Mouse (Mus musculus): ENCODE data around the gene Fbxw22.
"Not testable (repeated sequence)": the region's sequence is repeated elsewhere in the genome, so short reads cannot be mapped to it uniquely, and the experiment has no call there.

Fbxw22 gene

DNA sequence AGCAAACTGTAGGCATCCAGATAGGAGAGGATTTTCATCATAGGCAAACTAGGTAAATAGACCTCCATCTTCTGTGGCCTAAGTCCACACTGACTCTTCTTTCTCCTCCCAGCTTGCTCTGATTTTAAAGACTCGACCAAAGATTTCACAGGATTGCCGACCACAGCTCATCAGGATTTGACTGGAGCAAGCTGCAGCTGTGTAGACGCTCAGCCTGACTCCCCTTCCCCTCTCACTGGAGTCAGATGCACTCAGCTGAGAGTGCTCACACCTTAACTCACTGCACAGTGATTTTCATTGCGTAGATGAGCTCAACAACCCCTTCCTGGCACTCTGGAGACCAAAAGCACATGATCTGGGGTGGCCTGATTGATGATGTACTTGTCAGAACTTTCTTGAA, at the start of gene Fbxw22:
Fbxw22 (minus strand) TSS at position 101 of the 400 bp plus-strand sequence.
- H3K36me3 ChIP-seq (ENCODE audit: insufficient read depth, low read length); H3K4me3 ChIP-seq (replicated peaks; ENCODE audit: low read length); H3K4me1 ChIP-seq (replicated peaks; ENCODE audit: low read depth, low read length); H3K27me3 ChIP-seq (ENCODE audit: insufficient read depth, low read length); H3K9me3 ChIP-seq (ENCODE audit: low read length): not testable (repeated sequence)

DNA sequence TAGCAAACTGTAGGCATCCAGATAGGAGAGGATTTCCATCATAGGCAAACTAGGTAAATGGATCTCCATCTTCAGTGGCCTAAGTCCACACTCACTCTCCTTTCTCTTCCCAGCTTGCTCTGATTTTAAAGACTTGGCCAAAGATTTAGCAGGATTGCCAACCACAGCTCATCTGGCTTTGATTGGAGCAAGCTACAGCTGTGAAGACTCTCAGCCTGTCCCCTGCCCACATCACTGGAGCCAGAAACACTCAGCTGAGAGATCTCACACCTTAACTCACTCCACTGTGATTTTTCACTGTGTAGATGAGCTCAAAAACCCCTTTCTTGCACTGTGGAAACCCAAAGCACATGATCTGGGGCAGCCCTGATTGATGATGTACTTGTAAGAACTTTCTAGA, 44.9 kb upstream of the Fbxw22 start, which contains the start of gene Fbxw16:
Fbxw16 (minus strand) TSS at position 101 of the 400 bp plus-strand sequence.
- Histone ChIP-seq H3K4me1 (replicated peaks; ENCODE audit: low read depth, low read length) (no peaks in the 10 kb centered on the region), H3K9me3 (ENCODE audit: low read length) (peaks cover 6% of the 10 kb centered on the region), H3K27me3 (ENCODE audit: insufficient read depth, low read length) (no peaks in the 10 kb centered on the region), H3K4me3 (replicated peaks; ENCODE audit: low read length) (no peak within 1 kb of the TSS), H3K36me3 (ENCODE audit: insufficient read depth, low read length) (no peaks in the 10 kb centered on the region)
- TF ChIP-seq POU5F1 (IDR thresholded peaks at IDR 0.05; ENCODE audit: borderline replicate concordance, low read length): no peak
- TF ChIP-seq CTCF (conservative IDR thresholded peaks at IDR 0.05; ENCODE audit: low read length): no peak
- no peak for TF ChIP-seq NANOG (IDR thresholded peaks at IDR 0.05; ENCODE audit: borderline replicate concordance, low read length)

DNA sequence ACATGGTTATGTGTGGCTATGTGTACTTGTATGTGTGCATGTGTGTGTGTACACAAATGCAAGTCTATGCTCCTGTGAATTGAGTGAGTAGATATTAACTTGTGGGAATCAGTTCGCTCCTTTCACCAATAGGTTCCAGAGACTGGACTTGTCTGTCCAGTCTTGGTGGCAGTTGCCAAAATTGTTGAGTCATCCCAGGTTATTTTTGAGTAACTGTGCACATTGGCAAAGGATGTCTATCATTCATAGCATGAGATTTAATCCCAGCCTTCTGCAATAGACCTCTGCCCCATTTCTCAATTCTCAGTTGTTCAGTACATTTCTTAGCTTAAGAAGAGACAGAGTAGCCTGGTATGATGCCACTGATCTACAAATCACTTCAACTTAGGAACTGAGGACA, 28.9 kb upstream of the Fbxw22 start:
- TF ChIP-seq CTCF (conservative IDR thresholded peaks at IDR 0.05; ENCODE audit: low read length) (no peak), POU5F1 (IDR thresholded peaks at IDR 0.05; ENCODE audit: borderline replicate concordance, low read length) (no peak), NANOG (IDR thresholded peaks at IDR 0.05; ENCODE audit: borderline replicate concordance, low read length) (no peak)
- Histone ChIP-seq H3K36me3 (ENCODE audit: insufficient read depth, low read length) (no peaks in the 10 kb centered on the region), H3K4me3 (replicated peaks; ENCODE audit: low read length) (no peak overlapping the region), H3K27me3 (ENCODE audit: insufficient read depth, low read length) (no peaks in the 10 kb centered on the region), H3K4me1 (replicated peaks; ENCODE audit: low read depth, low read length) (no peaks in the 10 kb centered on the region), H3K9me3 (ENCODE audit: low read length) (peaks cover 6% of the 10 kb centered on the region)

DNA sequence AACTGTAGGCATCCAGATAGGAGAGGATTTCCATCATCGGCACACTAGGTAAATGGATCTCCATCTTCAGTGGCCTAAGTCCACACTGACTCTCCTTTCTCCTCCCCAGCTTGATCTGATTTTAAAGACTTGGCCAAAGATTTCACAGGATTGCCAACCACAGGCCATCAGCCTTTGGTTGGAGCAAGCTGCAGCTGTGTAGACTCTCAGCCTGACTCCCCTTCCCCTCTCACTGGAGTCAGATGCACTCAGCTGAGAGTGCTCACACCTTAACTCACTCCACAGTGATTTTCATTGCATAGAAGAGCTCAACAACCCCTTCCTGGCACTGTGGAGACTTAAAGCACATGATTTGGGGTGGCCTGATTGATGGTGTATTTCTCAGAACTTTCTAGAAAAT, 64.5 kb downstream of the Fbxw22 start, which contains the start of gene Fbxw28:
Fbxw28 (minus strand) TSS at position 101 of the 400 bp plus-strand sequence.
- not testable (repeated sequence) for H3K9me3 ChIP-seq (ENCODE audit: low read length); H3K27me3 ChIP-seq (ENCODE audit: insufficient read depth, low read length); H3K36me3 ChIP-seq (ENCODE audit: insufficient read depth, low read length); H3K4me1 ChIP-seq (replicated peaks; ENCODE audit: low read depth, low read length); H3K4me3 ChIP-seq (replicated peaks; ENCODE audit: low read length)
